Mouse (Mus musculus): ENCODE data around the gene Cldn34b4.

Gene Cldn34b4

GRCm38 (mm10) chrX:76393050-76393449, at the start of gene Cldn34b4:
Gene Cldn34b4, plus strand, starts transcription at chrX:76393350.
- no peak for DNase-seq (ENCODE audit: low spot score)
